Mouse (Mus musculus): ENCODE data around the gene Gpld1. TPM values are rescaled to one million over a fixed set of nuclear protein-coding genes. Genes with fewer than 3 reads are reported as not detected.

Gpld1 gene
- polyA plus RNA-seq (2012; rRNA removed): 3.4 and 4.0 TPM in 2 replicates

GRCm38 (mm10) chr13:24942512-24943282, at the start of gene Gpld1:
Gpld1 (plus strand) TSS chr13:24943152.

GRCm38 (mm10) chr13:24937108-24937838, 5.7 kb upstream of the Gpld1 start, which contains the start of gene Aldh5a1:
Aldh5a1 (minus strand) TSS chr13:24937661.

GRCm38 (mm10) chr13:25019793-25020539, 77.0 kb downstream of the Gpld1 start, which contains the start of gene Mrs2:
Mrs2 (minus strand) TSS chr13:25020379.

Other genes starting within 250 kb of the Gpld1 start
- 0.19 and 0.22 TPM in 2 replicates for gene Armh2, start 201.9 kb upstream of the Gpld1 start, polyA plus RNA-seq (2012; rRNA removed)
- gene Gmnn, start 181.2 kb upstream of the Gpld1 start, polyA plus RNA-seq (2012; rRNA removed): 9.5 and 10.2 TPM in 2 replicates
- 129 and 139 TPM in 2 replicates for gene BC005537, start 141.5 kb upstream of the Gpld1 start, polyA plus RNA-seq (2012; rRNA removed)
- gene Acot13, start 111.6 kb upstream of the Gpld1 start, polyA plus RNA-seq (2012; rRNA removed): 57.5 and 80.5 TPM in 2 replicates
- 40.9 and 45.8 TPM in 2 replicates for gene Tdp2, start 111.5 kb upstream of the Gpld1 start, polyA plus RNA-seq (2012; rRNA removed)
- 6.5 and 7.1 TPM in 2 replicates for gene D130043K22Rik, start 98.0 kb upstream of the Gpld1 start, polyA plus RNA-seq (2012; rRNA removed)
- 20.9 and 22.0 TPM in 2 replicates for gene Aldh5a1, start 5.5 kb upstream of the Gpld1 start, polyA plus RNA-seq (2012; rRNA removed)
- 38.7 and 39.7 TPM in 2 replicates for gene Mrs2, start 77.2 kb downstream of the Gpld1 start, polyA plus RNA-seq (2012; rRNA removed)
- gene Dcdc2a, start 112.9 kb downstream of the Gpld1 start, polyA plus RNA-seq (2012; rRNA removed): 2.6 and 3.4 TPM in 2 replicates